Mouse (Mus musculus): Measurements from ENCODE around the gene Inmt. TPM values are rescaled to one million over a fixed set of nuclear protein-coding genes. Genes with fewer than 3 reads are reported as not detected.

The Inmt gene
- polyA plus RNA-seq (2015; fragmentation: Nextera tagmentation; extraction: Ambion mirVana), result 0.18 and 0.38 TPM in 2 replicates

DNA sequence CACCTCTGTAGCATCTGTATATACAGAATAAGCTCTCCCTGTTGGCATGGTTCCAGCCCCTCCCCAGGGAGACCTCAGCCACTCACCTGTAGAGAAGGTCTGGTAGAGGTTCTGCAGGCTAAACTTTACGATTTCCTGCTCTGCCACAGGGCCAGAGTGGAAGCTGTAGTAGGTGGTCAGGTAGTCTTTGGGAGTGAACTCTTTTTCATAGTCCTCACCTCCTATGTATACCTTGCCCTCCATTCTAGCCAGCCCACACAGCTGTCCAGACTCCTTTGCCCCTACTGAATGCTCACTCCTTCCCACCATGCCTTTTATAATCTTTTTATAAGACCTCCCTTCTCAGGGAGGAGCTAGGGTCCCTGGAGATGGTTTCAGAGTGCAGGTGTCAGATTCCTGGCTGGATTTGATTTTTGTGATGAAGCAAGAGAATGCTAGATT, at the start of gene Inmt:
Inmt (minus strand) TSS at position 303 of the 441 bp plus-strand sequence.
- H3K4me3 ChIP-seq, result no peak within 1 kb of the TSS
- no peaks in the 10 kb centered on the region for H3K9me3 ChIP-seq
- no peaks in the 10 kb centered on the region; the same call in 1 of the 2 replicates for H3K4me1 ChIP-seq
- no peak within 1 kb of the TSS for H3K4me2 ChIP-seq
- ATAC-seq (ENCODE audit: insufficient number of reproducible peaks, low FRiP score, low TSS enrichment, low read depth), result no peak
- no peak within 1 kb of the TSS for H3K27ac ChIP-seq
- H3K36me3 ChIP-seq, result no peaks in the 10 kb centered on the region
- H3K9ac ChIP-seq, result no peak within 1 kb of the TSS
- no peaks in the 10 kb centered on the region for H3K27me3 ChIP-seq
- 60% methylated on average over 1 of the region's 1 CpGs for WGBS

- H3K4me1 ChIP-seq, result no peaks in the 10 kb centered on the region
- no peak overlapping the region for H3K9ac ChIP-seq
- WGBS, result 95% methylated on average over 8 of the region's 8 CpGs
These were observed 49.1 kb upstream of the Inmt start for GRCm38 (mm10) chr6:55223986-55224385.

GRCm38 (mm10) chr6:55218232-55218631, 43.4 kb upstream of the Inmt start:
- Histone ChIP-seq H3K36me3 (peaks cover 46% of the 10 kb centered on the region), H3K4me2 (no peak overlapping the region), H3K9me3 (no peaks in the 10 kb centered on the region), H3K4me3 (no peak overlapping the region), H3K9ac (no peak overlapping the region), H3K4me1 (no peaks in the 10 kb centered on the region), H3K27ac (no peak overlapping the region), H3K27me3 (no peaks in the 10 kb centered on the region)
- 91% methylated on average over 9 of the region's 9 CpGs for WGBS
- ATAC-seq (ENCODE audit: insufficient number of reproducible peaks, low FRiP score, low TSS enrichment, low read depth), result no peak

More at GRCm38 (mm10) chr6:55223986-55224385, 49.1 kb upstream of the Inmt start:
- Histone ChIP-seq H3K4me3 (no peak overlapping the region), H3K27me3 (no peaks in the 10 kb centered on the region), H3K4me2 (no peak overlapping the region), H3K9me3 (no peaks in the 10 kb centered on the region), H3K27ac (no peak overlapping the region), H3K36me3 (peaks cover 39% of the 10 kb centered on the region)
- no peak for ATAC-seq (ENCODE audit: insufficient number of reproducible peaks, low FRiP score, low TSS enrichment, low read depth)

DNA sequence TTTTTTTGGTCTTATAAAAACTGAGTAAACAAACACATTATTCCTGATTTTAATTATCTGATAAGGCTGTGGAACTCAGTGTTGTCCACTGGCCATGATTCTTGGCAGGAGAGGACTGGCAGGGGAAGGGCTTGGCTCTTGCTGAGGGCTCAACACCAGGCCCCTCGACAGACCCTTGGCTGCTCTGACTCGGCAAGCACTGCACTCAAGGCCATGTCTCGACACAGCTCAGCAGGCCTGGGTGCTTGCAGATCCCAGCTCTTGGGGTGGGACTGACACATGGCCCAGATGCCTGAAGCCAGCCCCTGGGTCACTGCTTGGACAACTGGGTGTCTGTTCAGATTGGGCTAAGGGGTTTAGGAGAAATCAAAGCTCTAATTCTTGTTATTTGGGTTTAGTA, 39.7 kb upstream of the Inmt start:
- 62% methylated on average over 3 of the region's 3 CpGs for WGBS
- no peak overlapping the region for H3K27ac ChIP-seq
- H3K36me3 ChIP-seq, result peaks cover 36% of the 10 kb centered on the region
- H3K4me1 ChIP-seq, result peaks cover 9% of the 10 kb centered on the region
- H3K4me3 ChIP-seq, result no peak overlapping the region
- H3K27me3 ChIP-seq, result no peaks in the 10 kb centered on the region
- ATAC-seq (ENCODE audit: insufficient number of reproducible peaks, low FRiP score, low TSS enrichment, low read depth), result no peak
- no peak overlapping the region for H3K9ac ChIP-seq
- no peak overlapping the region for H3K4me2 ChIP-seq
- H3K9me3 ChIP-seq, result no peaks in the 10 kb centered on the region

- Histone ChIP-seq H3K9me3 (no peaks in the 10 kb centered on the region), H3K4me2 (no peak overlapping the region), H3K27ac (peak overlapping the region; percentile 28; the same call in 1 of the 2 replicates), H3K4me3 (no peak overlapping the region), H3K4me1 (peaks cover 18% of the 10 kb centered on the region), H3K36me3 (peaks cover 9% of the 10 kb centered on the region; the same call in 1 of the 2 replicates), H3K27me3 (no peaks in the 10 kb centered on the region), H3K9ac (no peak overlapping the region)
- no peak for ATAC-seq (ENCODE audit: insufficient number of reproducible peaks, low FRiP score, low TSS enrichment, low read depth)
- 34% methylated on average over 15 of the region's 15 CpGs for WGBS
These were observed 35.9 kb upstream of the Inmt start for GRCm38 (mm10) chr6:55210423-55211365.

DNA sequence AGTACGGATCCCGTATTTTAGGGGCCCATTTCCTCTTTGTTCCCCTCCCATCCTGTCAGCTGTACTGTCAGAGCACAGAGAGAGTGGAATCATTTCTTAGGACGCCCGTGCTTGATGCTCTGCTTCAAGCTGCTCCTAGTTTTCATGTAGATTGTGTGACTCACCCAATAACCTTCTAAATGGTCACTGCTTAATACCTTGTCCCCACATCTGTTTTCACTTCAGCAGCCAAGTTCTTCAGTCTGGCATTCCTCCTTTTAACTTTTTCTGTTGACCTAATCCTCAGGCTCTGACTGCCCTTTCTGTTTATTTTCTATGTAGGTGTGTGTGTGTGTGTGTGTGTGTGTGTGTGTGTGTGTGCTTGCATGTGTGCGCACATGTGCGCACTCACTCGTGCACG, 32.9 kb upstream of the Inmt start:
- H3K4me1 ChIP-seq, result peaks cover 36% of the 10 kb centered on the region
- no peak overlapping the region for H3K4me2 ChIP-seq
- ATAC-seq (ENCODE audit: insufficient number of reproducible peaks, low FRiP score, low TSS enrichment, low read depth), result no peak
- H3K27me3 ChIP-seq, result no peaks in the 10 kb centered on the region
- H3K9me3 ChIP-seq, result no peaks in the 10 kb centered on the region
- no peak overlapping the region for H3K4me3 ChIP-seq
- H3K27ac ChIP-seq, result 0 out of 2 replicates have a peak overlapping the region, but pooled peaks have one; percentile 17
- H3K36me3 ChIP-seq, result peaks cover 7% of the 10 kb centered on the region; the same call in 1 of the 2 replicates
- no peak overlapping the region for H3K9ac ChIP-seq
- WGBS, result 36% methylated on average over 8 of the region's 8 CpGs

DNA sequence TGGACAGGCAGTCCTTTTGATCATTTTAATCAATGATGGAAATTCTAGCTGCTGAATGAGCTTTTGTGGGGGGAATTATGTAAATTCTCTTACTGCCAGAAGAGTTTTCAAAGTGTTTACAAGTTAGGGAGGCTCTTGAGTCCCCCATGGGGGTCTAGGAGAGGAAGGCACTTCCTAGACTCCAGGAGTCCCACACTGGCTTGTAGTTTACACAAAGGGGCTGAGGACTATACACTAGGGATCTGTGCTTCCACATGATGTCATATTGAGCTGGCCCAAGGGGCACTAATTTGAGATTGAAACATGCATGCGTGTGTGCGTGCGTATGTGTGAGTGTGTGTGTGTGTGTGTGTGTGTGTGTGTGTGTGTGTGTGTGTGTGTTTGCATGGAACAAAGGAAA, 29.1 kb upstream of the Inmt start:
- 61% methylated on average over 3 of the region's 3 CpGs for WGBS
- Histone ChIP-seq H3K27ac (peak overlapping the region; percentile 94), H3K4me1 (peaks cover 27% of the 10 kb centered on the region), H3K27me3 (no peaks in the 10 kb centered on the region), H3K36me3 (no peaks in the 10 kb centered on the region), H3K9ac (peak overlapping the region; percentile 53; the same call in 1 of the 2 replicates), H3K4me3 (peak overlapping the region; percentile 56), H3K9me3 (no peaks in the 10 kb centered on the region), H3K4me2 (peak overlapping the region; percentile 68)
- ATAC-seq (ENCODE audit: insufficient number of reproducible peaks, low FRiP score, low TSS enrichment, low read depth), result no peak

GRCm38 (mm10) chr6:55202913-55203910, 28.4 kb upstream of the Inmt start, which contains the start of gene Mindy4:
TSS of gene Mindy4 (plus strand) at chr6:55203383.
- peaks cover 25% of the 10 kb centered on the region for H3K4me1 ChIP-seq
- peak within 1 kb of the TSS; percentile 94 for H3K27ac ChIP-seq
- H3K4me2 ChIP-seq, result peak within 1 kb of the TSS; percentile 68
- H3K9ac ChIP-seq, result peak within 1 kb of the TSS; percentile 53
- ATAC-seq (ENCODE audit: insufficient number of reproducible peaks, low FRiP score, low TSS enrichment, low read depth), result peak; percentile 92
- no peaks in the 10 kb centered on the region for H3K9me3 ChIP-seq
- WGBS, result 3% methylated on average over 32 of the region's 33 CpGs
- peak within 1 kb of the TSS; percentile 56 for H3K4me3 ChIP-seq
- H3K27me3 ChIP-seq, result no peaks in the 10 kb centered on the region
- no peaks in the 10 kb centered on the region for H3K36me3 ChIP-seq

- H3K36me3 ChIP-seq, result no peaks in the 10 kb centered on the region
- 92% methylated on average over 3 of the region's 3 CpGs for WGBS
These were observed 24.2 kb upstream of the Inmt start for GRCm38 (mm10) chr6:55199047-55199446.

DNA sequence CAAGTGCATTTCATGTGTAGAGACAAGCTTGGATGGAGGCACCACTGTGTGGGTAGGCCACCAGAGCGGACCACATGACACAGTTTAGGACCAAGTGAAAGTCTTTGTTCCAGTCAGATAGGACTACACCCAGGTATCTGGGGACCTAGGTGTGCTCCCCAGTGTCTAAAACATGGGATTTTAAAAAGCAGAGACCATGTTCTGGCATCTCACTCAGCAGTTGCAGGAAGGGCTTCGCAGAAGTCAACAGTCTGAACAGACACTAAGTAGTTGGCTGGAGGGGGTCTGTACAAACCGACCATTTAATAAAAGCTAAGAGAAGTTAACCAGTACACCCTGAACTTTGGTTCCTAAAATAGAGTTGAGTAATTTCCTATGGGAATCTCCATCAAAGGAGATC, 18.3 kb upstream of the Inmt start:
- WGBS, result 83% methylated on average over 3 of the region's 3 CpGs
- Histone ChIP-seq H3K27me3 (no peaks in the 10 kb centered on the region), H3K9ac (no peak overlapping the region), H3K4me1 (no peaks in the 10 kb centered on the region), H3K36me3 (no peaks in the 10 kb centered on the region), H3K27ac (no peak overlapping the region), H3K9me3 (no peaks in the 10 kb centered on the region), H3K4me2 (no peak overlapping the region), H3K4me3 (no peak overlapping the region)
- ATAC-seq (ENCODE audit: insufficient number of reproducible peaks, low FRiP score, low TSS enrichment, low read depth), result no peak

More at GRCm38 (mm10) chr6:55199047-55199446, 24.2 kb upstream of the Inmt start:
- Histone ChIP-seq H3K9me3 (no peaks in the 10 kb centered on the region), H3K4me2 (no peak overlapping the region), H3K27me3 (no peaks in the 10 kb centered on the region), H3K9ac (no peak overlapping the region), H3K4me3 (no peak overlapping the region), H3K27ac (no peak overlapping the region), H3K4me1 (peaks cover 9% of the 10 kb centered on the region; the same call in 1 of the 2 replicates)
- no peak for ATAC-seq (ENCODE audit: insufficient number of reproducible peaks, low FRiP score, low TSS enrichment, low read depth)

- H3K9ac ChIP-seq, result no peak overlapping the region
- H3K27ac ChIP-seq, result no peak overlapping the region
- H3K27me3 ChIP-seq, result no peaks in the 10 kb centered on the region
- no peak overlapping the region for H3K4me3 ChIP-seq
- WGBS, result 71% methylated on average over 4 of the region's 4 CpGs
- ATAC-seq (ENCODE audit: insufficient number of reproducible peaks, low FRiP score, low TSS enrichment, low read depth), result no peak
- H3K4me1 ChIP-seq, result no peaks in the 10 kb centered on the region
- no peaks in the 10 kb centered on the region for H3K9me3 ChIP-seq
- H3K36me3 ChIP-seq, result no peaks in the 10 kb centered on the region
- no peak overlapping the region for H3K4me2 ChIP-seq
These were observed 16.7 kb upstream of the Inmt start for GRCm38 (mm10) chr6:55191537-55191936.

Measured in limb, embryonic 15.5 days (tissue).